Mouse (Mus musculus): ENCODE results near the gene Khdc1a. TPM values are rescaled to one million over a fixed set of nuclear protein-coding genes. Genes with fewer than 3 reads are reported as not detected.

Khdc1a gene
- not detected for total RNA-seq (2023)

GRCm38 (mm10) chr1:21349341-21349740 lies at the start of gene Khdc1a:
TSS of gene Khdc1a (plus strand) at chr1:21349641.

GRCm38 (mm10) chr1:21368031-21368430 lies 18.6 kb downstream of the Khdc1a start, which contains the start of gene Khdc1c:
TSS of gene Khdc1c (plus strand) at chr1:21368331.

GRCm38 (mm10) chr1:21383256-21383655 lies 33.8 kb downstream of the Khdc1a start, which contains the start of gene Khdc1b:
TSS of gene Khdc1b (plus strand) at chr1:21383556.

Other genes with a start within 250 kb of the Khdc1a start
- 0.89 TPM for gene Tmem14a, start 131.1 kb upstream of the Khdc1a start, total RNA-seq (2023)
- not detected for gene Gsta3, start 109.1 kb upstream of the Khdc1a start, total RNA-seq (2023)
- gene Khdc1c, start 18.7 kb downstream of the Khdc1a start, total RNA-seq (2023): not detected
- gene Khdc1b, start 33.9 kb downstream of the Khdc1a start, total RNA-seq (2023): not detected